In the genomic region with DNA sequence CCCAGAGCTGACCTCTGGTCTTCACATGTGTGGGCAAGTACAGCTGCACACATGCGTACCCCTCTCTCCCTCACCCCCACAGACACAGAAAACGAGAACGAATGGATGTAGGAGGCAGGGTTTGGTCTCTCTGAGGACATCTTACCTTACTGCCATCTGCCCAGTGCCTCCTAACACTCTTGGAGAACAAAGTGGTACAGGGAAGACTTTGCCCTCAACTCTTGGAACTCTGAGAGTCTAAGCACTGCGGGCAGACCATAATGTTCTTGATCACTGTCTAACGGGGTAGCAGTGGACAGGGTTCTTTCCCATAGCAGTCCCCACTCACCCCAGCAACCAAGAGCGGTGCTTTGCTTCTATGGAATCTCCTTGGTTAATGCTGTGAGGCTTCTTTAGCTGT, we compare ENCODE assay signal across 13 mouse cellular contexts. TPM values are rescaled to one million over a fixed set of nuclear protein-coding genes. Genes with fewer than 3 reads are reported as not detected.
DNase-seq lines count a peak whose midpoint lies in the region; ATAC-seq and TF ChIP-seq lines count a peak whose summit lies in the region.
"Had no signal": no experiment of that assay in that cellular context is flagged by ENCODE, and none has a peak within 500 bp of the region (broad histone marks: within the 10 kb centered on the region; RNA-seq: fewer than 3 reads in every experiment).

No protein-coding gene starts in this region.

- peaks cover 15% of the 10 kb centered on the region for H3K4me1 ChIP-seq in forebrain, embryonic 14.5 days (ENCODE audit: control insufficient read depth, insufficient read depth, low read length)
- peaks cover 11% of the 10 kb centered on the region; the same call in 1 of the 2 replicates for H3K4me1 ChIP-seq in forebrain, embryonic 11.5 days (replicated peaks; ENCODE audit: control insufficient read depth, insufficient read depth, low read length)
- peaks cover 8% of the 10 kb centered on the region for H3K4me1 ChIP-seq in kidney, embryonic 14.5 days (ENCODE audit: control insufficient read depth, insufficient read depth, low read length)
- H3K4me1 ChIP-seq in midbrain, embryonic 15.5 days, result peaks cover 29% of the 10 kb centered on the region
- H3K4me1 ChIP-seq in midbrain, embryonic 11.5 days (ENCODE audit: control insufficient read depth, insufficient read depth, low read length), result peaks cover 10% of the 10 kb centered on the region
- H3K4me1 ChIP-seq in small intestine, adult 2 months (ENCODE audit: control insufficient read depth, insufficient read depth, insufficient read length, low read length), result peaks cover 15% of the 10 kb centered on the region; the same call in 1 of the 2 replicates

- peak overlapping the region; percentile 58; the same call in 1 of the 2 replicates for H3K27ac ChIP-seq in forebrain, embryonic 14.5 days (ENCODE audit: low read depth, low read length)
- H3K27ac ChIP-seq in forebrain, embryonic 11.5 days (ENCODE audit: low read depth, low read length), result no peak overlapping the region
- H3K27ac ChIP-seq in kidney, embryonic 14.5 days (ENCODE audit: low read depth, low read length), result no peak overlapping the region
- H3K27ac ChIP-seq in midbrain, embryonic 15.5 days, result peak overlapping the region; percentile 50; the same call in 1 of the 2 replicates
- H3K27ac ChIP-seq in midbrain, embryonic 11.5 days (ENCODE audit: low read depth, low read length), result no peak overlapping the region
- peak overlapping the region; percentile 29; the same call in 1 of the 2 replicates for H3K27ac ChIP-seq in small intestine, adult 2 months (ENCODE audit: insufficient read depth, low read depth, low read length)
- H3K27ac ChIP-seq: liver, embryonic 15.5 days had no signal

- H3K4me3 ChIP-seq in forebrain, embryonic 14.5 days (ENCODE audit: low read depth, low read length), result no peak overlapping the region
- H3K4me3 ChIP-seq in forebrain, embryonic 11.5 days (ENCODE audit: low read depth, low read length), result no peak overlapping the region
- no peak overlapping the region for H3K4me3 ChIP-seq in kidney, embryonic 14.5 days (ENCODE audit: low read length)
- no peak overlapping the region for H3K4me3 ChIP-seq in midbrain, embryonic 15.5 days
- no peak overlapping the region for H3K4me3 ChIP-seq in midbrain, embryonic 11.5 days (ENCODE audit: low read depth, low read length)
- no peak overlapping the region for H3K4me3 ChIP-seq in small intestine, adult 2 months (ENCODE audit: low read depth, low read length)
- H3K4me3 ChIP-seq: liver, embryonic 15.5 days; myocyte had no signal

- no peaks in the 10 kb centered on the region for H3K9me3 ChIP-seq in forebrain, embryonic 14.5 days (replicated peaks; ENCODE audit: control insufficient read depth, low read length)
- H3K9me3 ChIP-seq in forebrain, embryonic 11.5 days (ENCODE audit: control insufficient read depth, low read length), result no peaks in the 10 kb centered on the region
- H3K9me3 ChIP-seq in kidney, embryonic 14.5 days (ENCODE audit: control insufficient read depth, low read length), result no peaks in the 10 kb centered on the region
- no peaks in the 10 kb centered on the region for H3K9me3 ChIP-seq in midbrain, embryonic 15.5 days
- no peaks in the 10 kb centered on the region for H3K9me3 ChIP-seq in midbrain, embryonic 11.5 days (ENCODE audit: control insufficient read depth, low read length)
- H3K9me3 ChIP-seq: liver, embryonic 15.5 days had no signal

- no peaks in the 10 kb centered on the region for H3K27me3 ChIP-seq in forebrain, embryonic 14.5 days (replicated peaks; ENCODE audit: control insufficient read depth, insufficient read depth, low read length)
- H3K27me3 ChIP-seq in forebrain, embryonic 11.5 days (ENCODE audit: control insufficient read depth, insufficient read depth, low read length), result no peaks in the 10 kb centered on the region
- no peaks in the 10 kb centered on the region for H3K27me3 ChIP-seq in kidney, embryonic 14.5 days (ENCODE audit: control insufficient read depth, insufficient read depth, low read length)
- H3K27me3 ChIP-seq in midbrain, embryonic 15.5 days (replicated peaks), result no peaks in the 10 kb centered on the region
- H3K27me3 ChIP-seq in midbrain, embryonic 11.5 days (ENCODE audit: control insufficient read depth, insufficient read depth, low read length), result no peaks in the 10 kb centered on the region
- H3K27me3 ChIP-seq in small intestine, adult 2 months (ENCODE audit: control insufficient read depth, insufficient read depth, low read length), result no peaks in the 10 kb centered on the region
- H3K27me3 ChIP-seq: liver, embryonic 15.5 days had no signal

- no peak for TF ChIP-seq POLR2A in small intestine, adult 2 months (IDR thresholded peaks at IDR 0.05; ENCODE audit: low read depth, low read length)

- 92% methylated on average over 6 of the region's 6 CpGs for WGBS in forebrain, embryonic 14.5 days
- WGBS in forebrain, embryonic 11.5 days, result 97% methylated on average over 6 of the region's 6 CpGs
- WGBS in kidney, embryonic 14.5 days, result 94% methylated on average over 6 of the region's 6 CpGs
- 96% methylated on average over 6 of the region's 6 CpGs for WGBS in midbrain, embryonic 15.5 days
- WGBS in midbrain, embryonic 11.5 days, result 92% methylated on average over 6 of the region's 6 CpGs
- WGBS in small intestine, adult 2 months, result 60% methylated on average over 6 of the region's 6 CpGs

- no peak for TF ChIP-seq CTCF in small intestine, adult 2 months (IDR thresholded peaks at IDR 0.05; ENCODE audit: extremely low read depth, insufficient read length, insufficient replicate concordance, low read depth, low read length)

- no peak overlapping the region for H3K9ac ChIP-seq in forebrain, embryonic 14.5 days (ENCODE audit: low read length)
- H3K9ac ChIP-seq in forebrain, embryonic 11.5 days (ENCODE audit: low read length), result no peak overlapping the region
- no peak overlapping the region for H3K9ac ChIP-seq in kidney, embryonic 14.5 days (ENCODE audit: low read depth, low read length)
- no peak overlapping the region for H3K9ac ChIP-seq in midbrain, embryonic 15.5 days
- no peak overlapping the region for H3K9ac ChIP-seq in midbrain, embryonic 11.5 days (ENCODE audit: low read length)
- H3K9ac ChIP-seq: liver, embryonic 15.5 days had no signal

- ATAC-seq in forebrain, embryonic 14.5 days, result no peak
- ATAC-seq in forebrain, embryonic 11.5 days (replicated peaks; ENCODE audit: low FRiP score), result no peak
- no peak for ATAC-seq in kidney, embryonic 14.5 days (ENCODE audit: low FRiP score, low TSS enrichment)
- ATAC-seq in midbrain, embryonic 15.5 days (replicated peaks), result no peak
- no peak for ATAC-seq in midbrain, embryonic 11.5 days (ENCODE audit: low FRiP score)

- peaks cover 90% of the 10 kb centered on the region for H3K36me3 ChIP-seq in forebrain, embryonic 14.5 days (ENCODE audit: control insufficient read depth, insufficient read depth, low read length)
- peaks cover 40% of the 10 kb centered on the region for H3K36me3 ChIP-seq in forebrain, embryonic 11.5 days (ENCODE audit: control insufficient read depth, insufficient read depth, low read length)
- peaks cover 85% of the 10 kb centered on the region for H3K36me3 ChIP-seq in kidney, embryonic 14.5 days (ENCODE audit: control insufficient read depth, insufficient read depth, low read length)
- H3K36me3 ChIP-seq in midbrain, embryonic 15.5 days (replicated peaks), result peaks cover 54% of the 10 kb centered on the region
- peaks cover 62% of the 10 kb centered on the region for H3K36me3 ChIP-seq in midbrain, embryonic 11.5 days (ENCODE audit: control insufficient read depth, insufficient read depth, low read length)
- H3K36me3 ChIP-seq in small intestine, adult 2 months (ENCODE audit: control insufficient read depth, insufficient read depth, low read length), result peaks cover 11% of the 10 kb centered on the region

- H3K4me2 ChIP-seq in forebrain, embryonic 14.5 days (ENCODE audit: low read length), result no peak overlapping the region
- no peak overlapping the region for H3K4me2 ChIP-seq in forebrain, embryonic 11.5 days (ENCODE audit: low read depth, low read length, severe bottlenecking)
- no peak overlapping the region for H3K4me2 ChIP-seq in kidney, embryonic 14.5 days (replicated peaks; ENCODE audit: low read depth, low read length)
- no peak overlapping the region for H3K4me2 ChIP-seq in midbrain, embryonic 15.5 days
- no peak overlapping the region for H3K4me2 ChIP-seq in midbrain, embryonic 11.5 days
- H3K4me2 ChIP-seq: heart, embryonic 11.5 days; liver, embryonic 15.5 days had no signal

- no peak for DNase-seq in forebrain, embryonic 14.5 days (ENCODE audit: low spot score)
- DNase-seq in forebrain, embryonic 11.5 days (ENCODE audit: low spot score), result no peak
- peak; percentile 35 for DNase-seq in kidney, adult 11 months
- DNase-seq in midbrain, embryonic 11.5 days (ENCODE audit: low spot score, missing footprints), result no peak
- DNase-seq: heart, postnatal 14 days; retina, postnatal 1 day; thymus, postnatal 36 days had no signal

RNA-seq across cellular contexts. Expression of a gene that starts 6.3 kb away (rescaled TPM):
- 104 and 125 TPM in 2 replicates for polyA plus RNA-seq in forebrain, embryonic 14.5 days (2014; fragmentation: Nextera tagmentation; extraction: Ambion mirVana)
- polyA plus RNA-seq in forebrain, embryonic 11.5 days (2014; fragmentation: Nextera tagmentation; extraction: Ambion mirVana), result 192 and 196 TPM in 2 replicates
- polyA plus RNA-seq in kidney, embryonic 14.5 days (2014; fragmentation: Nextera tagmentation; extraction: Ambion mirVana), result 51.3 and 94.3 TPM in 2 replicates
- 175 and 182 TPM in 2 replicates for polyA plus RNA-seq in midbrain, embryonic 15.5 days (2015; fragmentation: Nextera tagmentation; extraction: Ambion mirVana)
- polyA plus RNA-seq in midbrain, embryonic 11.5 days (2014; fragmentation: Nextera tagmentation; extraction: Ambion mirVana), result 152 and 155 TPM in 2 replicates
- 8.5 and 11.6 TPM in 2 replicates for polyA plus RNA-seq in small intestine, adult 2 months (2012; rRNA removed)

RNA-seq across cellular contexts. Expression of a gene that starts 14.8 kb away (rescaled TPM):
- 380 and 505 TPM in 2 replicates for polyA plus RNA-seq in forebrain, embryonic 14.5 days (2014; fragmentation: Nextera tagmentation; extraction: Ambion mirVana)
- 320 and 330 TPM in 2 replicates for polyA plus RNA-seq in forebrain, embryonic 11.5 days (2014; fragmentation: Nextera tagmentation; extraction: Ambion mirVana)
- 467 and 649 TPM in 2 replicates for polyA plus RNA-seq in kidney, embryonic 14.5 days (2014; fragmentation: Nextera tagmentation; extraction: Ambion mirVana)
- polyA plus RNA-seq in midbrain, embryonic 15.5 days (2015; fragmentation: Nextera tagmentation; extraction: Ambion mirVana), result 324 and 334 TPM in 2 replicates
- polyA plus RNA-seq in midbrain, embryonic 11.5 days (2014; fragmentation: Nextera tagmentation; extraction: Ambion mirVana), result 334 and 352 TPM in 2 replicates
- polyA plus RNA-seq in small intestine, adult 2 months (2012; rRNA removed), result 41.1 and 67.1 TPM in 2 replicates

RNA-seq across cellular contexts. Expression of a gene that starts 14.9 kb away (rescaled TPM):
- polyA plus RNA-seq in forebrain, embryonic 14.5 days (2014; fragmentation: Nextera tagmentation; extraction: Ambion mirVana), result 53.4 and 63.9 TPM in 2 replicates
- 151 TPM in 2 replicates for polyA plus RNA-seq in forebrain, embryonic 11.5 days (2014; fragmentation: Nextera tagmentation; extraction: Ambion mirVana)
- 92.9 and 99.2 TPM in 2 replicates for polyA plus RNA-seq in kidney, embryonic 14.5 days (2014; fragmentation: Nextera tagmentation; extraction: Ambion mirVana)
- 25.5 and 27.8 TPM in 2 replicates for polyA plus RNA-seq in midbrain, embryonic 15.5 days (2015; fragmentation: Nextera tagmentation; extraction: Ambion mirVana)
- 121 and 128 TPM in 2 replicates for polyA plus RNA-seq in midbrain, embryonic 11.5 days (2014; fragmentation: Nextera tagmentation; extraction: Ambion mirVana)
- polyA plus RNA-seq in small intestine, adult 2 months (2012; rRNA removed), result 8.3 and 13.1 TPM in 2 replicates

RNA-seq across cellular contexts. Expression of a gene that starts 51.5 kb away (rescaled TPM):
- polyA plus RNA-seq in forebrain, embryonic 14.5 days (2014; fragmentation: Nextera tagmentation; extraction: Ambion mirVana), result 0.20 and 0.40 TPM in 2 replicates
- 1.8 and 2.1 TPM in 2 replicates for polyA plus RNA-seq in forebrain, embryonic 11.5 days (2014; fragmentation: Nextera tagmentation; extraction: Ambion mirVana)
- 3.9 and 6.4 TPM in 2 replicates for polyA plus RNA-seq in kidney, embryonic 14.5 days (2014; fragmentation: Nextera tagmentation; extraction: Ambion mirVana)
- polyA plus RNA-seq in midbrain, embryonic 15.5 days (2015; fragmentation: Nextera tagmentation; extraction: Ambion mirVana), result 0.62 and 0.79 TPM in 2 replicates
- polyA plus RNA-seq in midbrain, embryonic 11.5 days (2014; fragmentation: Nextera tagmentation; extraction: Ambion mirVana), result 1.4 and 1.7 TPM in 2 replicates
- 58.3 and 65.5 TPM in 2 replicates for polyA plus RNA-seq in small intestine, adult 2 months (2012; rRNA removed)

Comparison
In these comparisons a context has a peak if more than half of its experiments do, and no peak if none do; other contexts are left out.
1. H3K27ac ChIP-seq: peak in forebrain, embryonic 14.5 days (single experiment), midbrain, embryonic 15.5 days (single experiment) and small intestine, adult 2 months (single experiment); none in forebrain, embryonic 11.5 days (single experiment), kidney, embryonic 14.5 days (single experiment) and midbrain, embryonic 11.5 days (single experiment).